Mouse (Mus musculus): Measurements from ENCODE around the gene Atp6ap2. TPM values are rescaled to one million over a fixed set of nuclear protein-coding genes. Genes with fewer than 3 reads are reported as not detected.
A peak's percentile ranks its signal among the peaks of the same experiment; 100 is the strongest.
"Not testable (repeated sequence)": the region's sequence is repeated elsewhere in the genome, so short reads cannot be mapped to it uniquely, and the experiment has no call there.

Atp6ap2 gene
- polyA plus RNA-seq, 1 experiment from 2014 or later, result 238 TPM

GRCm38 (mm10) chrX:12592011-12592410 is 4.4 kb downstream of the Atp6ap2 start:
- Histone ChIP-seq H3K36me3 (ENCODE audit: control insufficient read depth, insufficient read depth, low read length) (no peaks in the 10 kb centered on the region), H3K9me3 (ENCODE audit: control insufficient read depth, low read length) (no peaks in the 10 kb centered on the region), H3K4me1 (ENCODE audit: control insufficient read depth, insufficient read depth, low read length) (no peaks in the 10 kb centered on the region), H3K4me2 (ENCODE audit: low read depth, low read length) (no peak overlapping the region), H3K27ac (ENCODE audit: low read depth, low read length) (no peak overlapping the region), H3K4me3 (ENCODE audit: low read depth, low read length) (no peak overlapping the region), H3K27me3 (ENCODE audit: control insufficient read depth, insufficient read depth, low read length) (no peaks in the 10 kb centered on the region), H3K9ac (replicated peaks; ENCODE audit: low read depth, low read length) (no peak overlapping the region)
- WGBS, result 70% methylated on average over 5 of the region's 5 CpGs
- no peak for ATAC-seq (ENCODE audit: low read depth)

DNA sequence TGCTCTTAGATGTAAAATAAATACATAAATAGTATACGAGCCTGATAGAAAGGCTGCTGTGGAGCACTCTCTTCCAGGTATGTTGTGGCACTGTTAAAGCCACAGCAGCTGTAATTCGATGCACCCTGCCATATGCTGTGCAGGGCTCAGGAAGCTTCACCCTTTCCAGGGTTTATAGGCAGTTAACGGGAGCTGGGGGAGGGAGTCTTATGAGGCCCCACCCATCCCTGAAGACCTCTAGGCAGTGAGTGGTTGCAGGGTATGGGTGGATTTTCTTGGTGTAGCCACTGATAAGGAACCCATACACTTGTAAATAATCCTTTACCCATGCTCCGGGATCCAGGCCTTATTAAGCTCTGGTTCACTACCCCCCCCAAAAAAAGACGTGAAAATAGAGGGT is 6.2 kb downstream of the Atp6ap2 start:
- 81% methylated on average over 5 of the region's 5 CpGs for WGBS
- no peak overlapping the region for H3K9ac ChIP-seq (replicated peaks; ENCODE audit: low read depth, low read length)
- no peak overlapping the region for H3K4me3 ChIP-seq (ENCODE audit: low read depth, low read length)
- H3K27me3 ChIP-seq (ENCODE audit: control insufficient read depth, insufficient read depth, low read length), result no peaks in the 10 kb centered on the region
- no peak overlapping the region for H3K27ac ChIP-seq (ENCODE audit: low read depth, low read length)
- no peaks in the 10 kb centered on the region for H3K4me1 ChIP-seq (ENCODE audit: control insufficient read depth, insufficient read depth, low read length)
- H3K9me3 ChIP-seq (ENCODE audit: control insufficient read depth, low read length), result no peaks in the 10 kb centered on the region
- ATAC-seq (ENCODE audit: low read depth), result no peak
- no peaks in the 10 kb centered on the region for H3K36me3 ChIP-seq (ENCODE audit: control insufficient read depth, insufficient read depth, low read length)
- H3K4me2 ChIP-seq (ENCODE audit: low read depth, low read length), result no peak overlapping the region

DNA sequence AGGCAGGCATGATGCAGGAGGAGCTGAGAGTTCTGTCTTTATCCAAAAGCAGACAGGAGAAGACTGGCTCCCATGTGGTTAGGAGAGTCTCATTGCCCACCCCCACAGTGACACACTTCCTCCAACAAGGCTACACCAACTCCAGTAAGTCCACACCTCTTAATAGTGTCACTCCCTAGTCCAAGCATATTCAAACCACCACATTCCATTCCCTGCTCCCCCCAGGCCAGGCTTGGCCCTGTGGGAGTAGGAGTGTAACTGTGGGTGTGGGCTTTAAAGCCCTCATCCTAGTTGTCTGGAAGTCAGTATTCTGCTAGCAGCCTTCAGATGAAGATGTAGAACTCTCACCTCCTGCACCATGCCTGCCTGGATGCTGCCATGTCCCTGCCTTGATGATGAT is 22.9 kb downstream of the Atp6ap2 start:
- H3K9me3 ChIP-seq (ENCODE audit: control insufficient read depth, low read length); ATAC-seq (ENCODE audit: low read depth); H3K27ac ChIP-seq (ENCODE audit: low read depth, low read length); H3K9ac ChIP-seq (replicated peaks; ENCODE audit: low read depth, low read length); H3K4me3 ChIP-seq (ENCODE audit: low read depth, low read length); H3K27me3 ChIP-seq (ENCODE audit: control insufficient read depth, insufficient read depth, low read length); H3K36me3 ChIP-seq (ENCODE audit: control insufficient read depth, insufficient read depth, low read length); H3K4me2 ChIP-seq (ENCODE audit: low read depth, low read length); H3K4me1 ChIP-seq (ENCODE audit: control insufficient read depth, insufficient read depth, low read length): not testable (repeated sequence)

DNA sequence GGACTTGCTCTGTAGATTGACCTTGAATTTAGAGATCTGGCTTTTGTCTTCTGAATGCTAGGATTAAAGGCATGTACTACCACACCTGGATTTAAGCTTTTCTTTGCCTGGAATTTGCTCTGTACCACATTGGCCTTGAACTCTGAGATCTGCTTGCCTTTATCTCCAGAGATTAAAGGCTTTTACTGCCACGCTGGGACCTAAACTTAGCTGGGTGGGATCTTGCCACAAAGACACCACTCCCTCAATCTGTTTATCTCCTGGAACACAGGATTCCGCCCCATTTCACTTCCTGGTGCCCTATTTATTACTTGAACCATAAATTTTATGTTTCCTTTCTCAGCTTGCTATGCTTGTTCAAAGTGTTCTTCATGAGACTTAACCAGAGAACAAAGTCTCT is 23.6 kb downstream of the Atp6ap2 start:
- Histone ChIP-seq H3K36me3 (ENCODE audit: control insufficient read depth, insufficient read depth, low read length) (peaks cover 5% of the 10 kb centered on the region; the same call in 1 of the 2 replicates), H3K9me3 (ENCODE audit: control insufficient read depth, low read length) (no peaks in the 10 kb centered on the region), H3K27ac (ENCODE audit: low read depth, low read length) (no peak overlapping the region), H3K4me2 (ENCODE audit: low read depth, low read length) (no peak overlapping the region), H3K27me3 (ENCODE audit: control insufficient read depth, insufficient read depth, low read length) (no peaks in the 10 kb centered on the region), H3K4me3 (ENCODE audit: low read depth, low read length) (no peak overlapping the region), H3K9ac (replicated peaks; ENCODE audit: low read depth, low read length) (no peak overlapping the region), H3K4me1 (ENCODE audit: control insufficient read depth, insufficient read depth, low read length) (no peaks in the 10 kb centered on the region)
- ATAC-seq (ENCODE audit: low read depth), result no peak
- 62% methylated on average over 2 of the region's 2 CpGs for WGBS

DNA sequence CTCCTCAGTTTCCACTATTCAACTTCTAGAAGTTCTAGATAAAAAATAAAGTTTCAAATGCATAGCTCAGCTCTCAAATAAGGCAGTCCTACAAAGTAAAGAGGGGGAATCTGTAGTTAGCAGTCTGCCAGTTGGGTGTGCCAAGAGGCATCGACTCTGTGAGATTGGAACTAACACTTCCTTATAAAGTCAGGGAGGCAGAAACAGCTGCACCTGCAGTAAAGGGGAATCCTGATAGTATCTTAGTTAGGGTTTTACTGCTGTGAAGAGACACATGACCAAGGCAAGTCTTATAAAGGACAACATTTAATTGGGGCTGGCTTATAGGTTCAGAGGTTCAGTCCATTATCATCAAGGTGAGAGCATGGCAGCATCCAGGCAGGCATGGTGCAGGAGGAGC is 24.8 kb downstream of the Atp6ap2 start:
- not testable (repeated sequence) for H3K4me1 ChIP-seq (ENCODE audit: control insufficient read depth, insufficient read depth, low read length); ATAC-seq (ENCODE audit: low read depth); H3K27ac ChIP-seq (ENCODE audit: low read depth, low read length); H3K4me2 ChIP-seq (ENCODE audit: low read depth, low read length); H3K27me3 ChIP-seq (ENCODE audit: control insufficient read depth, insufficient read depth, low read length); H3K9ac ChIP-seq (replicated peaks; ENCODE audit: low read depth, low read length); H3K9me3 ChIP-seq (ENCODE audit: control insufficient read depth, low read length); H3K4me3 ChIP-seq (ENCODE audit: low read depth, low read length); H3K36me3 ChIP-seq (ENCODE audit: control insufficient read depth, insufficient read depth, low read length)
- 94% methylated on average over 1 of the region's 1 CpGs for WGBS

GRCm38 (mm10) chrX:12625131-12625530 is 37.5 kb downstream of the Atp6ap2 start:
- no peaks in the 10 kb centered on the region for H3K36me3 ChIP-seq (ENCODE audit: control insufficient read depth, insufficient read depth, low read length)
- no peaks in the 10 kb centered on the region for H3K9me3 ChIP-seq (ENCODE audit: control insufficient read depth, low read length)
- WGBS, result 93% methylated on average over 4 of the region's 4 CpGs
- no peak overlapping the region for H3K4me2 ChIP-seq (ENCODE audit: low read depth, low read length)
- no peak overlapping the region for H3K9ac ChIP-seq (replicated peaks; ENCODE audit: low read depth, low read length)
- H3K4me1 ChIP-seq (ENCODE audit: control insufficient read depth, insufficient read depth, low read length), result no peaks in the 10 kb centered on the region
- no peak for ATAC-seq (ENCODE audit: low read depth)
- H3K4me3 ChIP-seq (ENCODE audit: low read depth, low read length), result no peak overlapping the region
- no peak overlapping the region for H3K27ac ChIP-seq (ENCODE audit: low read depth, low read length)
- no peaks in the 10 kb centered on the region for H3K27me3 ChIP-seq (ENCODE audit: control insufficient read depth, insufficient read depth, low read length)

DNA sequence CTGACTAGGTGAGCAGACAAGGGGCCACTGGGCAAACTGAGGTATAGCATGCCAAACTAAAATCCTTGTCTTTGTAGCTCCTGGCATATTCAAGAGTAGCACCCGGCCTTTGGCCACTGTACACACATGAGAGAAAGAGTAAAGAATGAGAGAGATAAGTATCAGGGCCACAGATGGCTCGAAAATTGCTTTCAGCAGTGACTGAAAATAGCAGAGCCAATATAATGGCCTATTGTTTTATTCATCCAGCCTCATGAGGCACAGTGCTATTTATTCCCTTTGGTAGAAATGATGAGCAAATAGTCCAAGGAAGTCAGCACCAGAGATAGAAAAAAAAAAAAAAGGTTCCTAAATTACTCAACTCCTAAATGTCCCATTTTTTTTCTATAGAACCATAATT is 57.4 kb downstream of the Atp6ap2 start:
- no peaks in the 10 kb centered on the region for H3K4me1 ChIP-seq (ENCODE audit: control insufficient read depth, insufficient read depth, low read length)
- no peak overlapping the region for H3K4me3 ChIP-seq (ENCODE audit: low read depth, low read length)
- 28% methylated on average over 2 of the region's 2 CpGs for WGBS
- no peaks in the 10 kb centered on the region for H3K27me3 ChIP-seq (ENCODE audit: control insufficient read depth, insufficient read depth, low read length)
- no peak overlapping the region for H3K4me2 ChIP-seq (ENCODE audit: low read depth, low read length)
- no peak overlapping the region for H3K27ac ChIP-seq (ENCODE audit: low read depth, low read length)
- no peaks in the 10 kb centered on the region for H3K36me3 ChIP-seq (ENCODE audit: control insufficient read depth, insufficient read depth, low read length)
- no peaks in the 10 kb centered on the region for H3K9me3 ChIP-seq (ENCODE audit: control insufficient read depth, low read length)
- no peak; the same call in 1 of the 2 replicates for ATAC-seq (ENCODE audit: low read depth)
- no peak overlapping the region for H3K9ac ChIP-seq (replicated peaks; ENCODE audit: low read depth, low read length)

GRCm38 (mm10) chrX:12645531-12646304 is 58.1 kb downstream of the Atp6ap2 start:
- Histone ChIP-seq H3K27me3 (ENCODE audit: control insufficient read depth, insufficient read depth, low read length) (no peaks in the 10 kb centered on the region), H3K4me2 (ENCODE audit: low read depth, low read length) (no peak overlapping the region), H3K9ac (replicated peaks; ENCODE audit: low read depth, low read length) (no peak overlapping the region), H3K27ac (ENCODE audit: low read depth, low read length) (no peak overlapping the region), H3K4me1 (ENCODE audit: control insufficient read depth, insufficient read depth, low read length) (no peaks in the 10 kb centered on the region), H3K9me3 (ENCODE audit: control insufficient read depth, low read length) (no peaks in the 10 kb centered on the region), H3K36me3 (ENCODE audit: control insufficient read depth, insufficient read depth, low read length) (no peaks in the 10 kb centered on the region), H3K4me3 (ENCODE audit: low read depth, low read length) (no peak overlapping the region)
- ATAC-seq (ENCODE audit: low read depth), result peak; percentile 60; the same call in 1 of the 2 replicates
- WGBS, result 52% methylated on average over 12 of the region's 12 CpGs

DNA sequence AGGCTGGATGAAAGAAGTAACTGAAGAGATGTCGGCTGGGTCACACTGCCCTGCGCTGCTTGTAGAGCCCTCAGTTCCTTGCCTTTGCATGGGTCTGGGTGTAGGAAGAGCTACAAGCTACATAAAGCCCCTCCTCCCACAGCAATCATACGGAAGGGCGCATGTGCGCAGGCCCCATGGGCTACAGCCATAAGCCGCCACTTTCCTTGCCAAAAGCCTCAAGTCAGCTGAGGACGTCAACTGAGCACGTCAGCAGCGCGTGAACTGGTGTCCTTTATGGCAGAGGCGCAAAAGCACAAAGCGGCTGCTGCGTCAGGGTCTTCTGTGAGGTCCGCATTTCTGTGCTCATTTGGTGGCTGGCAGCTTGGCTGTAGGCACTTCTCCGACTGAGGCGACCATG is 64.3 kb downstream of the Atp6ap2 start:
- Histone ChIP-seq H3K4me3 (ENCODE audit: low read depth, low read length) (no peak overlapping the region), H3K9ac (replicated peaks; ENCODE audit: low read depth, low read length) (no peak overlapping the region), H3K36me3 (ENCODE audit: control insufficient read depth, insufficient read depth, low read length) (no peaks in the 10 kb centered on the region), H3K9me3 (ENCODE audit: control insufficient read depth, low read length) (no peaks in the 10 kb centered on the region), H3K27ac (ENCODE audit: low read depth, low read length) (no peak overlapping the region), H3K4me2 (ENCODE audit: low read depth, low read length) (no peak overlapping the region), H3K4me1 (ENCODE audit: control insufficient read depth, insufficient read depth, low read length) (no peaks in the 10 kb centered on the region), H3K27me3 (ENCODE audit: control insufficient read depth, insufficient read depth, low read length) (no peaks in the 10 kb centered on the region)
- WGBS, result 94% methylated on average over 16 of the region's 16 CpGs
- ATAC-seq (ENCODE audit: low read depth), result no peak
